Mouse (Mus musculus): ENCODE results near the gene Ftl1. TPM values are rescaled to one million over a fixed set of nuclear protein-coding genes. Genes with fewer than 3 reads are reported as not detected.

Gene Ftl1
- total and polyA plus RNA-seq, 3 experiments = 31.2 to 1,027 (median 142) TPM

GRCm38 (mm10) chr7:45460860-45461314, 1.2 kb upstream of the Ftl1 start (continued):
- TF ChIP-seq MEF2A (IDR thresholded peaks at IDR 0.05; ENCODE audit: borderline replicate concordance, low read depth, low read length) = no peak
- no peak for TF ChIP-seq SMC3 (IDR thresholded peaks at IDR 0.05; ENCODE audit: low read depth, low read length)
- no peak for TF ChIP-seq CTCF (conservative IDR thresholded peaks at IDR 0.05 in 1 of 2, IDR thresholded peaks at IDR 0.05 in 1 of 2; ENCODE audit: low read depth in 2 of 2, low read length in 2 of 2)
- TF ChIP-seq ZMIZ1 (IDR thresholded peaks at IDR 0.05; ENCODE audit: low read depth, low read length) = no peak
- TF ChIP-seq JUND (conservative IDR thresholded peaks at IDR 0.05; ENCODE audit: low read depth, low read length) = no peak
- no peak for TF ChIP-seq RAD21 (IDR thresholded peaks at IDR 0.05; ENCODE audit: low read depth, low read length)
- no peak for TF ChIP-seq USF1 (IDR thresholded peaks at IDR 0.05; ENCODE audit: low read depth, low read length)
- TF ChIP-seq POLR2A (IDR thresholded peaks at IDR 0.05; ENCODE audit: low read depth, low read length) = peak; percentile 21; the same call in 1 of the 2 replicates

- dilution Hi-C loops (cut with MboI; ENCODE audit: extremely low pct_ligation_motif_present, extremely low pct_unique_long_range_greater_than_20kb, low sequenced_read_pairs) (no loop called here), in situ Hi-C loops (cut with MboI; ENCODE audit: low pct_ligation_motif_present, low pct_unique_long_range_greater_than_20kb, low sequenced_read_pairs) (loop anchor here (10.0 kb wide), 1 partner anchor 224 kb away; the partner anchor contains the start of gene Ntn5)
- H3K9me3 ChIP-seq (replicated peaks; ENCODE audit: low read length) = no peaks in the 10 kb centered on the region
- H3K36me3 ChIP-seq (replicated peaks in 1 of 2; ENCODE audit: control insufficient read depth in 1 of 2, insufficient read depth in 1 of 2, low read length in 1 of 2) = peaks cover 47 to 69% of the 10 kb centered on the region in 2 experiments
- TF ChIP-seq RCOR1 (conservative IDR thresholded peaks at IDR 0.05; ENCODE audit: low read depth, low read length) (no peak), NRF1 (IDR thresholded peaks at IDR 0.05; ENCODE audit: low read depth, low read length) (0 out of 2 replicates have a peak, but pooled peaks have one; percentile 26), POLR2A (IDR thresholded peaks at IDR 0.05; ENCODE audit: low read depth, low read length) (no peak), NELFE (IDR thresholded peaks at IDR 0.05; ENCODE audit: low read depth, low read length) (no peak), BHLHE40 (IDR thresholded peaks at IDR 0.05; ENCODE audit: low read depth, low read length) (no peak)
- H3K4me2 ChIP-seq (ENCODE audit: insufficient read depth, low read depth, poor library complexity, severe bottlenecking) = peak overlapping the region; percentile 93
- peaks cover 42% of the 10 kb centered on the region for H3K79me2 ChIP-seq (replicated peaks; ENCODE audit: control insufficient read depth, extremely low read depth, insufficient read depth, poor library complexity, severe bottlenecking)
- H3K27me3 ChIP-seq (replicated peaks) = no peaks in the 10 kb centered on the region
- peak overlapping the region; percentile 59 for H3K9ac ChIP-seq (ENCODE audit: insufficient read depth, low read depth)
- DNase-seq (ENCODE audit: extremely low read depth) = no peak
- peak overlapping the region; percentile 80 for H3K27ac ChIP-seq (ENCODE audit: insufficient read depth, low read depth)
- H3K4me3 ChIP-seq (replicated peaks in 1 of 3; ENCODE audit: low read depth in 2 of 3, low read length in 2 of 3, poor library complexity in 1 of 3) = peak overlapping the region in 1 of 3 experiments; percentile 40
- peaks cover 16 to 52% of the 10 kb centered on the region in 2 experiments for H3K4me1 ChIP-seq (ENCODE audit: control insufficient read depth in 1 of 2, insufficient read depth in 2 of 2)
Observed at GRCm38 (mm10) chr7:45460377-45460776, 693 bp upstream of the Ftl1 start.

- Histone ChIP-seq H3K36me3 (replicated peaks in 1 of 2; ENCODE audit: control insufficient read depth in 1 of 2, insufficient read depth in 1 of 2, low read length in 1 of 2) (peaks cover 52 to 74% of the 10 kb centered on the region in 2 experiments), H3K4me1 (ENCODE audit: control insufficient read depth in 1 of 2, insufficient read depth in 2 of 2) (peaks cover 15 to 50% of the 10 kb centered on the region in 2 experiments), H3K27me3 (replicated peaks) (no peaks in the 10 kb centered on the region), H3K4me3 (replicated peaks in 1 of 3; ENCODE audit: low read depth in 2 of 3, low read length in 2 of 3, poor library complexity in 1 of 3) (peak overlapping the region; percentile 76 to 96 (median 77)), H3K9ac (ENCODE audit: insufficient read depth, low read depth) (peak overlapping the region; percentile 91), H3K4me2 (ENCODE audit: insufficient read depth, low read depth, poor library complexity, severe bottlenecking) (peak overlapping the region; percentile 86; the same call in 1 of the 2 replicates), H3K79me2 (replicated peaks; ENCODE audit: control insufficient read depth, extremely low read depth, insufficient read depth, poor library complexity, severe bottlenecking) (peaks cover 28% of the 10 kb centered on the region), H3K9me3 (replicated peaks; ENCODE audit: low read length) (no peaks in the 10 kb centered on the region), H3K27ac (ENCODE audit: insufficient read depth, low read depth) (peak overlapping the region; percentile 74)
- in situ Hi-C loops (cut with MboI; ENCODE audit: low pct_ligation_motif_present, low pct_unique_long_range_greater_than_20kb, low sequenced_read_pairs) = no loop called here
- TF ChIP-seq USF2 (conservative IDR thresholded peaks at IDR 0.05; ENCODE audit: low read depth, low read length) = no peak
- TF ChIP-seq TCF12 (IDR thresholded peaks at IDR 0.05; ENCODE audit: low read depth, low read length) = 0 out of 2 replicates have a peak, but pooled peaks have one; percentile 13
- TF ChIP-seq JUND (conservative IDR thresholded peaks at IDR 0.05; ENCODE audit: low read depth, low read length) = no peak
- peak; percentile 19; the same call in 1 of the 2 replicates for TF ChIP-seq SIN3A (IDR thresholded peaks at IDR 0.05; ENCODE audit: low read length)
- no peak for TF ChIP-seq USF1 (IDR thresholded peaks at IDR 0.05; ENCODE audit: low read depth, low read length)
- no peak for TF ChIP-seq MAX (IDR thresholded peaks at IDR 0.05; ENCODE audit: low read length)
- peak; percentile 35; the same call in 1 of the 2 replicates for TF ChIP-seq MXI1 (IDR thresholded peaks at IDR 0.05; ENCODE audit: low read depth, low read length)
- TF ChIP-seq ZMIZ1 (IDR thresholded peaks at IDR 0.05; ENCODE audit: low read depth, low read length) = peak; percentile 86; the same call in 1 of the 2 replicates
- peak; percentile 88; the same call in 1 of the 2 replicates for TF ChIP-seq POLR2AphosphoS2 (IDR thresholded peaks at IDR 0.05; ENCODE audit: low read depth, low read length)
- peak; percentile 84 for TF ChIP-seq NRF1 (IDR thresholded peaks at IDR 0.05; ENCODE audit: low read depth, low read length)
- TF ChIP-seq POLR2A (IDR thresholded peaks at IDR 0.05; ENCODE audit: low read depth, low read length) = peak; percentile 77
- TF ChIP-seq CHD2 (IDR thresholded peaks at IDR 0.05; ENCODE audit: low read length) = no peak
- TF ChIP-seq UBTF (IDR thresholded peaks at IDR 0.05; ENCODE audit: low read depth, low read length) = 0 out of 2 replicates have a peak, but pooled peaks have one; percentile 14
- DNase-seq (ENCODE audit: extremely low read depth) = peak; percentile 68
- dilution Hi-C loops (cut with MboI; ENCODE audit: extremely low pct_ligation_motif_present, extremely low pct_unique_long_range_greater_than_20kb, low sequenced_read_pairs) = no loop called here
Observed at GRCm38 (mm10) chr7:45458748-45459563, 728 bp downstream of the Ftl1 start.

Data from CH12.LX (cell line).